Mouse (Mus musculus): ENCODE data around the gene Amd1. TPM values are rescaled to one million over a fixed set of nuclear protein-coding genes. Genes with fewer than 3 reads are reported as not detected.

Gene Amd1
- 82.2 and 89.7 TPM in 2 replicates for polyA plus RNA-seq (2014; fragmentation: Nextera tagmentation; extraction: Ambion mirVana)

GRCm38 (mm10) chr10:40302140-40302985 is at the start of gene Amd1:
Gene Amd1, minus strand, starts transcription at chr10:40302186.
- peak within 1 kb of the TSS; percentile 71 for H3K4me2 ChIP-seq (replicated peaks; ENCODE audit: low read depth, low read length)
- H3K4me3 ChIP-seq (ENCODE audit: low read depth, low read length), result peak within 1 kb of the TSS; percentile 99
- no peaks in the 10 kb centered on the region for H3K4me1 ChIP-seq (replicated peaks; ENCODE audit: control insufficient read depth, insufficient read depth, low read length)
- no peaks in the 10 kb centered on the region for H3K9me3 ChIP-seq (ENCODE audit: control insufficient read depth, low read length)
- under 1% methylated on average over 55 of the region's 55 CpGs for WGBS
- no peaks in the 10 kb centered on the region for H3K27me3 ChIP-seq (ENCODE audit: control insufficient read depth, insufficient read depth, low read length)
- H3K27ac ChIP-seq (ENCODE audit: low read depth, low read length), result peak within 1 kb of the TSS; percentile 98
- DNase-seq (ENCODE audit: low spot score) (peak; percentile 100), ATAC-seq (ENCODE audit: low FRiP score) (peak; percentile 97)
- peak within 1 kb of the TSS; percentile 90 for H3K9ac ChIP-seq (ENCODE audit: low read depth, low read length)
- no peaks in the 10 kb centered on the region for H3K36me3 ChIP-seq (ENCODE audit: control insufficient read depth, insufficient read depth, low read length)

- no peak overlapping the region for H3K4me3 ChIP-seq (ENCODE audit: low read depth, low read length)
- no peaks in the 10 kb centered on the region for H3K27me3 ChIP-seq (ENCODE audit: control insufficient read depth, insufficient read depth, low read length)
- H3K4me1 ChIP-seq (replicated peaks; ENCODE audit: control insufficient read depth, insufficient read depth, low read length), result no peaks in the 10 kb centered on the region
- no peak for ATAC-seq (ENCODE audit: low FRiP score)
- no peak overlapping the region for H3K27ac ChIP-seq (ENCODE audit: low read depth, low read length)
- no peaks in the 10 kb centered on the region for H3K9me3 ChIP-seq (ENCODE audit: control insufficient read depth, low read length)
- no peak overlapping the region for H3K4me2 ChIP-seq (replicated peaks; ENCODE audit: low read depth, low read length)
- 66% methylated on average over 4 of the region's 4 CpGs for WGBS
- H3K36me3 ChIP-seq (ENCODE audit: control insufficient read depth, insufficient read depth, low read length), result no peaks in the 10 kb centered on the region
- no peak for DNase-seq (ENCODE audit: low spot score)
- H3K9ac ChIP-seq (ENCODE audit: low read depth, low read length), result no peak overlapping the region
Observed at GRCm38 (mm10) chr10:40351156-40351555, 49.2 kb upstream of the Amd1 start.

GRCm38 (mm10) chr10:40350245-40350932 is 48.4 kb upstream of the Amd1 start:
- whole genome bisulfite sequencing, result 53% methylated on average over 12 of the region's 12 CpGs
- no peak for ATAC-seq (ENCODE audit: low FRiP score)
- DNase-seq (ENCODE audit: low spot score), result no peak
- Histone ChIP-seq H3K4me3 (ENCODE audit: low read depth, low read length) (peak overlapping the region; percentile 84), H3K4me2 (replicated peaks; ENCODE audit: low read depth, low read length) (peak overlapping the region; percentile 64), H3K36me3 (ENCODE audit: control insufficient read depth, insufficient read depth, low read length) (no peaks in the 10 kb centered on the region), H3K9ac (ENCODE audit: low read depth, low read length) (peak overlapping the region; percentile 91), H3K27me3 (ENCODE audit: control insufficient read depth, insufficient read depth, low read length) (no peaks in the 10 kb centered on the region), H3K27ac (ENCODE audit: low read depth, low read length) (no peak overlapping the region), H3K9me3 (ENCODE audit: control insufficient read depth, low read length) (no peaks in the 10 kb centered on the region), H3K4me1 (replicated peaks; ENCODE audit: control insufficient read depth, insufficient read depth, low read length) (no peaks in the 10 kb centered on the region)

GRCm38 (mm10) chr10:40349631-40350177 is 47.7 kb upstream of the Amd1 start:
- no peaks in the 10 kb centered on the region for H3K4me1 ChIP-seq (replicated peaks; ENCODE audit: control insufficient read depth, insufficient read depth, low read length)
- peak overlapping the region; percentile 64 for H3K4me2 ChIP-seq (replicated peaks; ENCODE audit: low read depth, low read length)
- no peaks in the 10 kb centered on the region for H3K36me3 ChIP-seq (ENCODE audit: control insufficient read depth, insufficient read depth, low read length)
- H3K4me3 ChIP-seq (ENCODE audit: low read depth, low read length), result peak overlapping the region; percentile 84
- under 1% methylated on average over 59 of the region's 62 CpGs for WGBS
- H3K27me3 ChIP-seq (ENCODE audit: control insufficient read depth, insufficient read depth, low read length), result no peaks in the 10 kb centered on the region
- H3K27ac ChIP-seq (ENCODE audit: low read depth, low read length), result peak overlapping the region; percentile 92
- DNase-seq (ENCODE audit: low spot score) (peak; percentile 82), ATAC-seq (ENCODE audit: low FRiP score) (peak; percentile 64)
- H3K9ac ChIP-seq (ENCODE audit: low read depth, low read length), result peak overlapping the region; percentile 91
- H3K9me3 ChIP-seq (ENCODE audit: control insufficient read depth, low read length), result no peaks in the 10 kb centered on the region

- Histone ChIP-seq H3K4me1 (replicated peaks; ENCODE audit: control insufficient read depth, insufficient read depth, low read length) (no peaks in the 10 kb centered on the region), H3K36me3 (ENCODE audit: control insufficient read depth, insufficient read depth, low read length) (no peaks in the 10 kb centered on the region), H3K27me3 (ENCODE audit: control insufficient read depth, insufficient read depth, low read length) (no peaks in the 10 kb centered on the region), H3K4me2 (replicated peaks; ENCODE audit: low read depth, low read length) (peak overlapping the region; percentile 64), H3K4me3 (ENCODE audit: low read depth, low read length) (peak overlapping the region; percentile 84), H3K9ac (ENCODE audit: low read depth, low read length) (peak overlapping the region; percentile 91), H3K9me3 (ENCODE audit: control insufficient read depth, low read length) (no peaks in the 10 kb centered on the region), H3K27ac (ENCODE audit: low read depth, low read length) (peak overlapping the region; percentile 92)
- DNase-seq (ENCODE audit: low spot score) (peak; percentile 99), ATAC-seq (ENCODE audit: low FRiP score) (peak; percentile 99)
- whole genome bisulfite sequencing, result under 1% methylated on average over 68 of the region's 76 CpGs
Observed at GRCm38 (mm10) chr10:40348566-40349536, 46.9 kb upstream of the Amd1 start.

- DNase-seq (ENCODE audit: low spot score), result peak; percentile 13
- Histone ChIP-seq H3K9ac (ENCODE audit: low read depth, low read length) (no peak overlapping the region), H3K36me3 (ENCODE audit: control insufficient read depth, insufficient read depth, low read length) (no peaks in the 10 kb centered on the region), H3K9me3 (ENCODE audit: control insufficient read depth, low read length) (no peaks in the 10 kb centered on the region), H3K4me1 (replicated peaks; ENCODE audit: control insufficient read depth, insufficient read depth, low read length) (no peaks in the 10 kb centered on the region), H3K4me3 (ENCODE audit: low read depth, low read length) (no peak overlapping the region), H3K4me2 (replicated peaks; ENCODE audit: low read depth, low read length) (no peak overlapping the region), H3K27me3 (ENCODE audit: control insufficient read depth, insufficient read depth, low read length) (no peaks in the 10 kb centered on the region), H3K27ac (ENCODE audit: low read depth, low read length) (no peak overlapping the region)
- ATAC-seq (ENCODE audit: low FRiP score), result no peak
- WGBS, result 74% methylated on average over 9 of the region's 9 CpGs
Observed at GRCm38 (mm10) chr10:40347461-40347954, 45.5 kb upstream of the Amd1 start.

- Histone ChIP-seq H3K4me3 (ENCODE audit: low read depth, low read length) (no peak overlapping the region), H3K9ac (ENCODE audit: low read depth, low read length) (no peak overlapping the region), H3K27ac (ENCODE audit: low read depth, low read length) (no peak overlapping the region), H3K4me2 (replicated peaks; ENCODE audit: low read depth, low read length) (no peak overlapping the region), H3K9me3 (ENCODE audit: control insufficient read depth, low read length) (no peaks in the 10 kb centered on the region), H3K4me1 (replicated peaks; ENCODE audit: control insufficient read depth, insufficient read depth, low read length) (no peaks in the 10 kb centered on the region), H3K36me3 (ENCODE audit: control insufficient read depth, insufficient read depth, low read length) (no peaks in the 10 kb centered on the region), H3K27me3 (ENCODE audit: control insufficient read depth, insufficient read depth, low read length) (no peaks in the 10 kb centered on the region)
- 76% methylated on average over 3 of the region's 3 CpGs for WGBS
- ATAC-seq (ENCODE audit: low FRiP score) (no peak), DNase-seq (ENCODE audit: low spot score) (no peak)
Observed at GRCm38 (mm10) chr10:40346776-40347403, 44.9 kb upstream of the Amd1 start.

Measured in hindbrain, embryonic 11.5 days (tissue).